Mouse (Mus musculus) limb, embryonic 12.5 days (tissue): ENCODE data around the gene Gm10840. TPM values are rescaled to one million over a fixed set of nuclear protein-coding genes. Genes with fewer than 3 reads are reported as not detected.
"Not testable (repeated sequence)": the region's sequence is repeated elsewhere in the genome, so short reads cannot be mapped to it uniquely, and the experiment has no call there.

Source experiments
- ATAC-seq: fragments of 200-750 bp; cut with Nextera tagmentation; 2 replicates; pipeline ENCODE4 v1.8.0; 2017; ENCODE audit warnings: low read depth, moderate TSS enrichment; ENCODE audit not compliant: insufficient number of reproducible peaks, insufficient read depth, low FRiP score, low TSS enrichment
- H3K27ac ChIP-seq: fragments of 300-500 bp; sonication (generic); 2 replicates; pipeline ENCODE4 v1.5.1; 2016; ENCODE audit warnings: mild to moderate bottlenecking, moderate library complexity
- H3K27me3 ChIP-seq: fragments of 300-500 bp; sonication (generic); 2 replicates; pipeline ENCODE4 v1.6.1; 2016; ENCODE audit warnings: mild to moderate bottlenecking, moderate library complexity
- H3K36me3 ChIP-seq: fragments of 300-500 bp; sonication (generic); 2 replicates; pipeline ENCODE4 v1.6.1; 2016; ENCODE audit warnings: mild to moderate bottlenecking, moderate library complexity
- H3K4me1 ChIP-seq: fragments of 300-500 bp; sonication (generic); replicated peaks from 2 replicates; pipeline ENCODE4 v1.6.1; 2016
- H3K4me2 ChIP-seq: fragments of 300-500 bp; sonication (generic); 2 replicates; pipeline ENCODE4 v1.6.1; 2016; ENCODE audit warnings: mild to moderate bottlenecking, moderate library complexity
- H3K4me3 ChIP-seq: fragments of 300-500 bp; sonication (generic); replicated peaks from 2 replicates; pipeline ENCODE4 v1.5.1; 2016; ENCODE audit warnings: mild to moderate bottlenecking
- H3K9ac ChIP-seq: fragments of 300-500 bp; sonication (generic); replicated peaks from 2 replicates; pipeline ENCODE4 v1.6.1; 2016; ENCODE audit warnings: mild to moderate bottlenecking, moderate library complexity
- H3K9me3 ChIP-seq: fragments of 300-500 bp; sonication (generic); 2 replicates; pipeline ENCODE4 v1.6.1; 2016; ENCODE audit warnings: mild to moderate bottlenecking, moderate library complexity
- WGBS: fragments of 180-500 bp; shearing (Covaris S2); methylation state at CpG from one replicate; pipeline ENCODE4 v1.1.7; 2016; 5-methylcytosine and 5-hydroxymethylcytosine counted together
- polyA plus RNA-seq: library from polyadenylated mRNA; unstranded; fragments of >200 nt; fragmentation: Nextera tagmentation; extraction: Ambion mirVana; gene quantifications from 2 replicates; pipeline ENCODE4 v1.2.1, GENCODE M21; 2016

The Gm10840 gene
- polyA plus RNA-seq, 1 experiment from 2014 or later, result not detected

DNA sequence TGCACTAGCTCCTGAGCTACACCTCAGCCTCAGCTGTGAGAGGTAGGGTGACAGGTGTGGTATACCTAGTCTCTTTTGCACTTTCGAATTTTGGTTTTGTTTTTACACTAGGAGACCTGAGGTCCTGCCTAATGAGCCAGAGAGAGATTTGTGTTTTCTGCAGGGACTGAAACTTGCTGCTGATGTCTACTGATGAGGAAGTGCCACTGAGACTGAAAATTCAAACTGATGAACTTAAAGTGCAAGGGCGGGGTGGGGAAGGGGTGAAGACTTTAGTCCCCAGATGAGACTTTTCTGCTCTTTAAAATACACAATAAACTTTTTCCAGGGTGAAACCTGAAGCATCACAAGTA is 19.8 kb downstream of the Gm10840 start:
- H3K36me3 ChIP-seq, result peaks cover 31% of the 10 kb centered on the region
- H3K27ac ChIP-seq, result no peak overlapping the region
- H3K4me2 ChIP-seq, result no peak overlapping the region
- no peak for ATAC-seq
- no peak overlapping the region for H3K4me3 ChIP-seq
- no peak overlapping the region for H3K9ac ChIP-seq
- H3K4me1 ChIP-seq, result no peaks in the 10 kb centered on the region
- 87% methylated on average over 2 of the region's 2 CpGs for WGBS
- H3K27me3 ChIP-seq, result no peaks in the 10 kb centered on the region
- no peaks in the 10 kb centered on the region for H3K9me3 ChIP-seq

DNA sequence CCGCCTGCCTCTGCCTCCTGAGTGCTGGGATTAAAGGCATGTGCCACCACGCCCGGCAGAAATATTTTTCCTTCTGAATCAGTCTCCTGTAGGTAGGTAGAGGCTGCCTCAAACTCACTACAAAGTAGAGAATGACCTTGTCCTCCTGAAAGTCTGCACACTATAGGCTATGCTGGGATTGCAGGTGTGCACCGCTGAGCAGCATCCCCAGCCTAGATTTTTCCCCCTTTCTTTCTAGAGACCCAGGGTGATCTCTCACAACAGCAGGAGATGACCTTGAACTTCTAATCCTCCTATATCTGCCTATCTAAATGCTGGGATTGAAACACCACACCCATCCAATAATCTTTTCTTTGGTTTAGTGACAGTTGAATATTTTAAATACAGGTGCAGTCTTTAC is 26.7 kb downstream of the Gm10840 start:
- Histone ChIP-seq H3K27ac (no peak overlapping the region), H3K27me3 (no peaks in the 10 kb centered on the region), H3K4me1 (peaks cover 3% of the 10 kb centered on the region), H3K4me3 (no peak overlapping the region), H3K9me3 (no peaks in the 10 kb centered on the region), H3K4me2 (no peak overlapping the region), H3K9ac (no peak overlapping the region), H3K36me3 (peaks cover 24% of the 10 kb centered on the region)
- WGBS, result 84% methylated on average over 4 of the region's 4 CpGs
- ATAC-seq, result no peak

DNA sequence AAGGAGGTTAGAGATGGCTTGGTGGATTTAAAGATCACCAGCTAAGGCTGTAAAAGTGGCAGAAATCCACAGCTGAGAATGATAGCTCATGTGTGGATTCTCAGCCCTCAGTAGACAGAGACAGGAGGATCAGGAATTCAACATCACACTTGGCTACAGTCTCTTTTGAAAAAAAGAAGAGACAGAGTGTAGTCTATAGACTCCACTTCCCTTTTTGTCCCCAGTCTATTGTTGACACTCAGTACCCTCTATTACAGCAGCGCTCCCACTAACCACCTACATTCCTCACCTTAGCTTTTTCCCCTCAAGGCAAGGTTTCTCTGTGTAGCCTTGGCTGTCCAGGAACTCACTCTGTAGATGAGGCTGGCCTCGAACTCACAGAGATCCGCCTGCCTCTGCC is 31.1 kb downstream of the Gm10840 start:
- no peak for ATAC-seq
- 92% methylated on average over 3 of the region's 3 CpGs for WGBS

DNA sequence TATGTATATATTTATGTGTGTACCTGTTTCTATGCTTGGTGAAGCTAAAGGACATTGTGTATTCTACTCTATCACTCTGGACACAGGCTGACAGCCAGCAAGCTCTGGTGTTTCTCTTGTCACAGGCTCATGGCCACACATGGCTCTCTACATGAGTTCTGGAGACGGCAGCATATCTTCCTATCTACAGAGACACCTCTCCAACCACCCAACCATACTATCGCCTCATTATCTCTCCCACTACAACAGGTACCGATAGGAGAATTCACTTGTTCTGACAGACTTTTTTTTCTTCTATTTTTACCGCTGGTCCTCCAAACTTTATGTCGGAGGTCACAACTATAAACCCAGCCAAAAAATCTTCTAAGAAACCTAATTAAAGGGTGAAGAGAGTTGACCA is 31.6 kb downstream of the Gm10840 start:
- peaks cover 12% of the 10 kb centered on the region for H3K36me3 ChIP-seq
- 93% methylated on average over 5 of the region's 5 CpGs for WGBS
- H3K9ac ChIP-seq, result no peak overlapping the region

More for the DNA sequence above, 31.1 kb downstream of the Gm10840 start:
- no peaks in the 10 kb centered on the region for H3K27me3 ChIP-seq
- H3K9me3 ChIP-seq, result no peaks in the 10 kb centered on the region
- peaks cover 11% of the 10 kb centered on the region for H3K4me1 ChIP-seq
- no peak overlapping the region for H3K27ac ChIP-seq
- 0 out of 2 replicates have a peak overlapping the region, but pooled peaks have one; percentile 73 for H3K4me2 ChIP-seq
- no peak overlapping the region for H3K4me3 ChIP-seq
- no peak overlapping the region for H3K9ac ChIP-seq
- peaks cover 7% of the 10 kb centered on the region for H3K36me3 ChIP-seq

DNA sequence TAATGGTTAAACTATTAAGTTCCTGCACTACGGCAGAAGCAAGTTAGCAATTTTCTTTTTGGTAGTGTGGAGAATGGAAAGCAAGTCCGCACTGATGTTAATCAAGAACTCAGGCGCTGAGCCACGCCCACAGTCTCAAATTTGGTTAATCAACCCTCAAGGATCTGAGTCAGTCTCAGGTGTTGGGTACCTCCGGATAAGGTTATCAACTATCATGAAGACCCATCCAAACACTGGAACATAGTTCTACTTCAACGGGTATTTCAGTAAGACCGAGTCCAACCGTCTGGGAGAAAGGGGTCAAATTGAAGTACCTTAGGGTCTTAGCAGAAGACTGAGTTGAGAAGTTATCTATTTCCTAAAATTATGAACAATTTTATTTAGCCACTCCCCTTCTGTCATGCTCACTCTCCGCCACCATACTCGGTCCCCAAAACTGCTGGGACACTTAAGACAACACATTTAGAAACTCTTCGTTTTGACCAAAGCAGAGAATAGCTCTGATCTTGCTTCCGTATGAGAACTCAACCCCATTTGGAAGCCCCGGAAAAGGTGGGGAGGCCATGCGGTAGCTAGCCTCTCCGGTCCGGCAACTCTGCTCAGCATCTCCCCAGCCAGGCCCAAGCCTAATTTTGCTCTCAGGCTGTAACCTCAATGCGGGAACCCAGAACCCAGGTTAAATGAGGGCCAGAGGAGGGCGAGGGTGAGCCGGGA is 32.2 kb downstream of the Gm10840 start:
- peaks cover 17% of the 10 kb centered on the region for H3K36me3 ChIP-seq
- peak; percentile 16; the same call in 1 of the 2 replicates for ATAC-seq
- H3K27ac ChIP-seq, result peak overlapping the region; percentile 85
- peak overlapping the region; percentile 73 for H3K4me2 ChIP-seq
- peak overlapping the region; percentile 72 for H3K4me3 ChIP-seq
- 13% methylated on average over 19 of the region's 19 CpGs for WGBS
- H3K9ac ChIP-seq, result peak overlapping the region; percentile 76
- H3K27me3 ChIP-seq, result no peaks in the 10 kb centered on the region
- H3K9me3 ChIP-seq, result no peaks in the 10 kb centered on the region
- peaks cover 11% of the 10 kb centered on the region for H3K4me1 ChIP-seq

More for the DNA sequence above, 31.6 kb downstream of the Gm10840 start:
- Histone ChIP-seq H3K4me2 (peak overlapping the region; percentile 73), H3K27ac (no peak overlapping the region), H3K27me3 (no peaks in the 10 kb centered on the region), H3K4me1 (peaks cover 11% of the 10 kb centered on the region), H3K9me3 (no peaks in the 10 kb centered on the region), H3K4me3 (peak overlapping the region; percentile 72)
- no peak for ATAC-seq

DNA sequence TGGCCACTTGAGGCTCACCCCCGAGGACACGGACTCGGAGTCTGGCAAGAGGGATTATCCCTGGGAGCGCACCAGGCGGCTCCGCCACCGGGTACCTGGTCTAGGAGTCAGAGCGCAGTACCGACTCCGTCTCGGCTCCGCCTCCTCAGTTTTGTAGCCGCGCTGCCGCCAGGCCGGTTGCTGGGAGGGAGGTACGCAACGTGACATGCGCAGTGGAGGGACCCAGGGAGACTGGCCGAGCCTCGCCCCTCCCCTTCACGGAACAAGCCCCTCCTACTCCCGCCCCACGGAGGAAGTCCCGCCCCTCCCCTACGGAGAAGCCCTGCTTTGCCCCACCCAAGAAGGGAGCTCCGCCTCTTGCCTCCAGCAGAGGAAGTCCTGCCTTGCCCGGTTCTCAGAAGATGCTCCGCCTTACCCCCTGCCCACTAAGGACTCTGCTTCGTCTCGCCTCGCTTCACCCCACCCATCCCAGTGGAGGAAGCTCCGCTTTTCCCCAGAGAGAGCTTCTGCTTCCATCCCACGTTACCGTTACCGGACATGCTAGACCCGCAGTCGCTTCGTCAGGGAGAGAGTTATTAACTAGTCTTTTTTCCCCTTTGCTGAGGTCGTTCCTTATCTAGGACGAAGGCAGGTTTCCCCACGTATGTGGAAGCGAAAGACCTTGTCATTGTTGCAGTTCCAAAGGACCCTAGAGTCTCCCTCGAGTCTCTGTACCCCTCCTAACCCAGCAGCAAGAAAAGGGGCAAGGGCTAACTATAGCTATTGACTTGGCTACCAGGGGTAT is 32.9 kb downstream of the Gm10840 start:
- under 1% methylated on average over 43 of the region's 44 CpGs for WGBS
- H3K36me3 ChIP-seq, result peaks cover 25% of the 10 kb centered on the region
- peak overlapping the region; percentile 73 for H3K4me2 ChIP-seq
- ATAC-seq, result peak; percentile 97
- H3K27me3 ChIP-seq, result no peaks in the 10 kb centered on the region
- no peaks in the 10 kb centered on the region for H3K9me3 ChIP-seq
- peaks cover 11% of the 10 kb centered on the region for H3K4me1 ChIP-seq
- H3K9ac ChIP-seq, result peak overlapping the region; percentile 76
- H3K27ac ChIP-seq, result peak overlapping the region; percentile 85
- peak overlapping the region; percentile 72 for H3K4me3 ChIP-seq

DNA sequence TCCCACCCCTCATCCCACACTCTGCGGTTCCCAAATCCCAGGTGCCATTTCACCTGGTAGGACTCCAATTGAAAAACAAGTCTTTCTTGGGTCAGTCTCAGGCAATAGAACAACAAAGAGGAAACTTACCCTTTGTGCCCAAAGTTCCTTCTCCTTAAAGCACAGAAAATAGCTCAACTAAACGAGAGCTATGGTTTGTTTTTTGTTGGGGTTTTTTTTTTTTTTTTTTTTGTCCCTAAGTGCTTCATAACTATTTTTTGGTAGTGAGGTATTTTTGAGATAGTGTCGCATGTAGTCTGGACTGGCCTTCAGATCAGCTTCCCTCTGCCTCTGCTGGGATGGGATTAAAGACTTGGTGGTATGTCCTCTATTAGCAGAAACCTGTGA is 33.5 kb downstream of the Gm10840 start:
- peak overlapping the region; percentile 72 for H3K4me3 ChIP-seq
- 31% methylated on average over 3 of the region's 3 CpGs for WGBS
- ATAC-seq, result no peak
- H3K27ac ChIP-seq, result peak overlapping the region; percentile 81
- no peaks in the 10 kb centered on the region for H3K27me3 ChIP-seq
- peak overlapping the region; percentile 69 for H3K9ac ChIP-seq
- peaks cover 11% of the 10 kb centered on the region for H3K4me1 ChIP-seq
- H3K4me2 ChIP-seq, result peak overlapping the region; percentile 73
- peaks cover 29% of the 10 kb centered on the region for H3K36me3 ChIP-seq
- H3K9me3 ChIP-seq, result no peaks in the 10 kb centered on the region

DNA sequence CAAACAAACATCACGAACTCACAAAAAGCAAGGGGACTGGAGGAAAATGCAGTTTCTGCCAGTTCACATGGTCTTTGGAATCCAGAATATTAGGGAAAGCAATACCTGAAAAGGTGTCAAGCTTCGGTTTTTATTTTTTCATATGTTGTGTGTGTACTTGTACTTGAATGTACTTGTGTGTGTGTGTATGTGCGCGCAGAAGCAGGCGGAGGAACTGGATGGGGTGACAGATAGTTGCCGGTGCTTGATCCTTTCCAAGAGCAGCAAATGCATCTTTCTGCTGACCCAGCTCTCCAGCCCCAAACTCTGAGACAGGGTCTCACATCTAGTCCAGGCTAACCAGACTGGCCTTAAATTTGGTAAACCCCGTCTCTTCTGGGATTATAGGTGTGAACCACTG is 34.2 kb downstream of the Gm10840 start:
- 90% methylated on average over 7 of the region's 7 CpGs for WGBS

DNA sequence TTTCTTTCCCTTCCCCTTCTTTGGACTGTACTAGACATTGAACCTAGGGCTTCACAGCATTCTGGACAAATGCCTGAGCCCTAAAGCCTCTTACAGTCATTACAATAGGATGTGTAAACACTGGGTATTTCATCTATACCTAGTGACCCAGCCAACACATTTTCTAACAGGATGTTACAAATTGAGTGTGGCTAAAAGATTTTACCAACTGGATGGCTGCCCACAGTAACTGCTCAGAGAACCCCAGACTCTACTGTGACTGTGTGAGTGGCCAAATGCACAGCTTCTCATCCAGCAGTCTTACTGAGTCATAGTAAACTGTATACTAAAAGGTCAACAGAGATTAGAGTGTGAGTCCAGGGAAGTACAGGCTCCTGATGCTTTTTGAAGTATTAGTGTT is 34.7 kb downstream of the Gm10840 start:
- no peak for ATAC-seq
- no peaks in the 10 kb centered on the region for H3K9me3 ChIP-seq
- H3K4me1 ChIP-seq, result peaks cover 11% of the 10 kb centered on the region
- no peak overlapping the region for H3K4me3 ChIP-seq
- H3K4me2 ChIP-seq, result no peak overlapping the region
- no peak overlapping the region for H3K27ac ChIP-seq
- no peaks in the 10 kb centered on the region for H3K27me3 ChIP-seq
- no peak overlapping the region for H3K9ac ChIP-seq
- peaks cover 38% of the 10 kb centered on the region for H3K36me3 ChIP-seq

More for the DNA sequence above, 34.2 kb downstream of the Gm10840 start:
- Histone ChIP-seq H3K27ac (no peak overlapping the region), H3K27me3 (no peaks in the 10 kb centered on the region), H3K9ac (no peak overlapping the region), H3K36me3 (peaks cover 33% of the 10 kb centered on the region), H3K9me3 (no peaks in the 10 kb centered on the region), H3K4me3 (no peak overlapping the region), H3K4me2 (no peak overlapping the region), H3K4me1 (peaks cover 11% of the 10 kb centered on the region)
- no peak for ATAC-seq

DNA sequence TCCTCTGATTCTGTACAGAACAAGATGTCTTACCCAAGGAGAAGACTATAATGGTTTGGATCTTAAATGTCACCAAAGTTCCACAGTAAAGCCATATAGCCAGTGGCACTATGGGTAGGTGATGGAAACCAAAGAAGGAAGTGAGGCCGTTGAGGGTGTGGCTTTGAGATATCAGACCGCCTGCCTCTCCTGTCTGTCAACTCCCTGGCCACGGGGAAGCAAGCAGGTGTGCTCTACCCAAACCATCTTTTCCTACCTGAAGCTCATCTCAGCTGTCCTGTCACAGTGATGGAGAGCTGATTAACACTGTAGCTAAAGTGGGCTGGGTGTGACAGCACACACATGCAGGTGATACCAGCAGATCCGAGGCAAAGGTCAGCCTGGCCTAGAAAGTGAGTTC is 37.6 kb downstream of the Gm10840 start:
- Histone ChIP-seq H3K4me3 (no peak overlapping the region), H3K4me1 (peaks cover 3% of the 10 kb centered on the region; the same call in 1 of the 2 replicates), H3K36me3 (peaks cover 65% of the 10 kb centered on the region), H3K27me3 (no peaks in the 10 kb centered on the region), H3K4me2 (no peak overlapping the region), H3K27ac (no peak overlapping the region), H3K9ac (no peak overlapping the region), H3K9me3 (no peaks in the 10 kb centered on the region)
- 92% methylated on average over 4 of the region's 4 CpGs for WGBS
- ATAC-seq, result no peak

DNA sequence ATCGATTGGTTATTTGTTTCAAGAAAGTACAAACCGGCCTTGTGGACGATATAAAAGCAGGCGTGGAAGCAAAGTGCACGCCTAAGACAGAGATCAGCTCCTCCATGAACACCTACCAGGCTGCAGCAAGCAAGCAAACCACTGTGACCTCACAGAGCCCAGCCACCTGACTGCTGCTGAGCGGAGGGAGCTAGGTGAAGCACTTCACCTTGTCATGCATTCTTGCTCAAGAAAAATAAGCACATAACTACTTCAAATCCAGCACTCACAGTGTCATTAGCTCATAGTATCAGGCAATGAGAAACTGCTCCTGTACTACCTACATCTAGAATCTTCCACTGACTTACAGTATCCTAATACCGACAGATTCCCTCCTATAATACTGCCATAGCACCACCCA is 39.3 kb downstream of the Gm10840 start:
- peaks cover 81% of the 10 kb centered on the region for H3K36me3 ChIP-seq
- not testable (repeated sequence) for H3K9ac ChIP-seq, H3K9me3 ChIP-seq, H3K4me3 ChIP-seq, H3K27me3 ChIP-seq, H3K4me2 ChIP-seq, H3K4me1 ChIP-seq, H3K27ac ChIP-seq, ATAC-seq
- 94% methylated on average over 7 of the region's 7 CpGs for WGBS
